Mouse (Mus musculus) lung, embryonic 14.5 days (tissue): ENCODE measurements at regions not wholly inside any gene's neighbourhood (a gene's known extent, or its start where the extent isn't known, plus 50 kb on each side); places are given as distances from the start of the nearest gene placed in this dataset.
A peak's percentile ranks its signal among the peaks of the same experiment; 100 is the strongest.

ENCODE experiments used
- ATAC-seq: fragments of 200-750 bp; cut with Nextera tagmentation; 2 replicates; pipeline ENCODE4 v1.8.0; 2017; ENCODE audit warnings: mild to moderate bottlenecking, moderate TSS enrichment, moderate library complexity; ENCODE audit not compliant: insufficient read depth
- DNase-seq: peaks from one replicate; pipeline ENCODE4 v3.0.0-alpha.2; 2015
- H3K27ac ChIP-seq: fragments of 300-500 bp; sonication (generic); 2 replicates; pipeline ENCODE4 v1.5.1; 2014; ENCODE audit warnings: low read depth, mild to moderate bottlenecking, moderate library complexity
- H3K27me3 ChIP-seq: fragments of 300-500 bp; sonication (generic); 2 replicates; pipeline ENCODE4 v1.6.1; 2014; ENCODE audit warnings: low read length, control low read depth; ENCODE audit not compliant: insufficient read depth
- H3K36me3 ChIP-seq: fragments of 300-500 bp; sonication (generic); 2 replicates; pipeline ENCODE4 v1.6.1; 2014; ENCODE audit warnings: control low read depth; ENCODE audit not compliant: insufficient read depth
- H3K4me1 ChIP-seq: fragments of 300-500 bp; sonication (generic); 2 replicates; pipeline ENCODE4 v1.6.1; 2014; ENCODE audit warnings: antibody characterized with exemption, control low read depth; ENCODE audit not compliant: insufficient read depth
- H3K4me2 ChIP-seq: fragments of 300-500 bp; sonication (generic); 2 replicates; pipeline ENCODE4 v1.6.1; 2014; ENCODE audit warnings: mild to moderate bottlenecking
- H3K4me3 ChIP-seq: fragments of 300-500 bp; sonication (generic); 2 replicates; pipeline ENCODE4 v1.5.1; 2014; ENCODE audit warnings: low read depth, low read length
- H3K9ac ChIP-seq: fragments of 300-500 bp; sonication (generic); 2 replicates; pipeline ENCODE4 v1.6.1; 2014
- H3K9me3 ChIP-seq: fragments of 300-500 bp; sonication (generic); 2 replicates; pipeline ENCODE4 v1.6.1; 2016; ENCODE audit warnings: low read depth, low read length, control low read depth
- CTCF ChIP-seq: IDR thresholded peaks from 2 replicates; pipeline ENCODE4 v1.5.1; 2016; ENCODE audit warnings: antibody characterized with exemption, low read depth
- whole genome bisulfite sequencing: fragments of 180-500 bp; shearing (Covaris S2); extraction: QIAGEN DNeasy Blood & Tissue Kit; methylation state at CpG from one replicate; pipeline ENCODE4 v1.1.7; 2014; 5-methylcytosine and 5-hydroxymethylcytosine counted together

DNA sequence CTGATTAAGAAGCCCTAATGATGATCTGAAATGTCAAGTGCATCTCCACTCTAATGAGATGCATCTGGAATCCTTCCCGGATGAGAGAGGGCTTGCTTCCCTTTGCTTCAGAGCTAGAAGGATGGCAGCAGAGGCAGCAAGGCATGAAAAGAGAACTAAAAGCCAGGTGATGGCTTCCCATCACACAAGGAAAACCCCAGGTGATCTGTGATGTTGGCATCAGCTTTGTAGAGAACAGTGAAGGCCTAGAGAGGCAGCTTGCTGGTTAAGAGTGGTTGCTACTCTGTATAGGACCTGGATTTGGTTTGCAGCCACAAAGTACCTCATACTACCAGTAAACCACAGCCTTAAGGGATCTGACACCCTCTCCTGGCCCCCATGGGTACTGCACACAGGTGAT lies 395.8 kb downstream of the Prdm2 start:
- Histone ChIP-seq H3K36me3 (no peaks in the 10 kb centered on the region), H3K4me1 (no peaks in the 10 kb centered on the region), H3K4me2 (no peak overlapping the region), H3K27ac (no peak overlapping the region), H3K27me3 (no peaks in the 10 kb centered on the region), H3K4me3 (no peak overlapping the region), H3K9ac (no peak overlapping the region), H3K9me3 (no peaks in the 10 kb centered on the region)
- ATAC-seq (no peak), DNase-seq (no peak)
- TF ChIP-seq CTCF = 0 out of 2 replicates have a peak, but pooled peaks have one; percentile 3
- WGBS = 81% methylated on average over 1 of the region's 1 CpGs

GRCm38 (mm10) chr4:142803819-142804218 lies 409.0 kb downstream of the Prdm2 start:
- TF ChIP-seq CTCF = no peak
- 85% methylated on average over 2 of the region's 2 CpGs for WGBS
- peak; percentile 28 for DNase-seq

GRCm38 (mm10) chr4:142799291-142799690 lies 413.5 kb downstream of the Prdm2 start:
- ATAC-seq = no peak
- TF ChIP-seq CTCF = no peak
- Histone ChIP-seq H3K4me3 (no peak overlapping the region), H3K27me3 (no peaks in the 10 kb centered on the region), H3K9ac (no peak overlapping the region), H3K4me1 (no peaks in the 10 kb centered on the region), H3K4me2 (no peak overlapping the region), H3K36me3 (no peaks in the 10 kb centered on the region), H3K9me3 (no peaks in the 10 kb centered on the region), H3K27ac (no peak overlapping the region)
- 63% methylated on average over 5 of the region's 5 CpGs for WGBS
- no peak for DNase-seq

More at GRCm38 (mm10) chr4:142803819-142804218, 409.0 kb downstream of the Prdm2 start:
- Histone ChIP-seq H3K36me3 (no peaks in the 10 kb centered on the region), H3K4me2 (no peak overlapping the region), H3K9ac (no peak overlapping the region), H3K4me1 (no peaks in the 10 kb centered on the region), H3K27ac (no peak overlapping the region), H3K4me3 (no peak overlapping the region), H3K27me3 (no peaks in the 10 kb centered on the region), H3K9me3 (no peaks in the 10 kb centered on the region)
- no peak for ATAC-seq

DNA sequence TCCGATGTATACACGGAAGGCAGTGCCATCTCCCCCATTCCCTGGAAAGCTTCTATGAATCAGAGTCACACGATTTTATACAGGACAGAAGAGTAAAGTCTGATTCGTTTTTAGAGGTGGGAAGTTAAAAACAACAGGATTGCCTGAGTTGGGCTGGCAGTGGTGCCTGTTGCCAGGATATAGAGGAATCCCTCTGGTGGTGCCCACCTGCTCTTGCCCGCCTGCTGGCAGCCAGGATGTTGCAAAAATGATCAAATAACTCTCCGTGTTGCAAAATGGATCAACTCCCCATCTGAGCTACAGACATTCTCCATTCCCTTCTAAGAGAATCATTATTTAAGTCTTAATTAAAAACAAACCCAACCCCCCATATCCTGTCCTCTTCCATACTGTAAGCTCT lies 414.0 kb downstream of the Prdm2 start:
- WGBS = 74% methylated on average over 6 of the region's 6 CpGs
- TF ChIP-seq CTCF = no peak
- Histone ChIP-seq H3K4me2 (no peak overlapping the region), H3K4me3 (no peak overlapping the region), H3K9ac (no peak overlapping the region), H3K4me1 (no peaks in the 10 kb centered on the region), H3K27ac (no peak overlapping the region), H3K9me3 (no peaks in the 10 kb centered on the region), H3K27me3 (no peaks in the 10 kb centered on the region), H3K36me3 (no peaks in the 10 kb centered on the region)
- ATAC-seq = no peak
- no peak for DNase-seq

GRCm38 (mm10) chr4:142792606-142792970 lies 420.2 kb downstream of the Prdm2 start:
- Histone ChIP-seq H3K4me1 (no peaks in the 10 kb centered on the region), H3K27me3 (no peaks in the 10 kb centered on the region), H3K4me3 (no peak overlapping the region), H3K36me3 (no peaks in the 10 kb centered on the region), H3K27ac (no peak overlapping the region), H3K9me3 (no peaks in the 10 kb centered on the region), H3K4me2 (no peak overlapping the region), H3K9ac (no peak overlapping the region)
- ATAC-seq = no peak
- no peak for TF ChIP-seq CTCF
- 47% methylated on average over 2 of the region's 2 CpGs for WGBS
- no peak for DNase-seq

- 83% methylated on average over 3 of the region's 3 CpGs for WGBS
- Histone ChIP-seq H3K9ac (no peak overlapping the region), H3K36me3 (no peaks in the 10 kb centered on the region), H3K4me2 (no peak overlapping the region), H3K9me3 (no peaks in the 10 kb centered on the region), H3K27me3 (no peaks in the 10 kb centered on the region), H3K4me1 (no peaks in the 10 kb centered on the region), H3K27ac (no peak overlapping the region), H3K4me3 (no peak overlapping the region)
- TF ChIP-seq CTCF = no peak
- ATAC-seq = no peak
- no peak for DNase-seq
Observed at GRCm38 (mm10) chr4:142791823-142792605, 420.8 kb downstream of the Prdm2 start.

GRCm38 (mm10) chr4:142789048-142789447 lies 423.7 kb downstream of the Prdm2 start:
- DNase-seq (no peak), ATAC-seq (no peak)
- Histone ChIP-seq H3K4me1 (no peaks in the 10 kb centered on the region), H3K27ac (no peak overlapping the region), H3K27me3 (no peaks in the 10 kb centered on the region), H3K4me3 (no peak overlapping the region), H3K9ac (no peak overlapping the region), H3K36me3 (no peaks in the 10 kb centered on the region), H3K4me2 (no peak overlapping the region), H3K9me3 (no peaks in the 10 kb centered on the region; the same call in 1 of the 2 replicates)
- 94% methylated on average over 7 of the region's 7 CpGs for WGBS
- no peak for TF ChIP-seq CTCF

GRCm38 (mm10) chr4:142785386-142785785 lies 427.4 kb downstream of the Prdm2 start:
- Histone ChIP-seq H3K4me3 (no peak overlapping the region), H3K4me2 (no peak overlapping the region), H3K36me3 (no peaks in the 10 kb centered on the region), H3K27ac (no peak overlapping the region), H3K9me3 (no peaks in the 10 kb centered on the region; the same call in 1 of the 2 replicates), H3K9ac (no peak overlapping the region), H3K4me1 (no peaks in the 10 kb centered on the region), H3K27me3 (no peaks in the 10 kb centered on the region)
- no peak for ATAC-seq
- no peak for TF ChIP-seq CTCF
- 79% methylated on average over 5 of the region's 5 CpGs for WGBS
- no peak for DNase-seq
